Mouse (Mus musculus) embryonic facial prominence, embryonic 12.5 days (tissue): ENCODE measurements around the gene Tubd1. TPM values are rescaled to one million over a fixed set of nuclear protein-coding genes. Genes with fewer than 3 reads are reported as not detected.

Experiments used
- ATAC-seq: fragments of 200-750 bp; cut with Nextera tagmentation; 2 replicates; pipeline ENCODE4 v1.8.0; 2017; ENCODE audit not compliant: insufficient number of reproducible peaks, insufficient read depth, low FRiP score, low TSS enrichment
- H3K27ac ChIP-seq: fragments of 300-500 bp; sonication (generic); 2 replicates; pipeline ENCODE4 v1.5.1; 2016; ENCODE audit warnings: mild to moderate bottlenecking
- H3K27me3 ChIP-seq: fragments of 300-500 bp; sonication (generic); 2 replicates; pipeline ENCODE4 v1.6.1; 2016; ENCODE audit warnings: mild to moderate bottlenecking, moderate library complexity
- H3K36me3 ChIP-seq: fragments of 300-500 bp; sonication (generic); 2 replicates; pipeline ENCODE4 v1.6.1; 2016; ENCODE audit warnings: mild to moderate bottlenecking
- H3K4me1 ChIP-seq: fragments of 300-500 bp; sonication (generic); 2 replicates; pipeline ENCODE4 v1.6.1; 2016
- H3K4me2 ChIP-seq: fragments of 300-500 bp; sonication (generic); replicated peaks from 2 replicates; pipeline ENCODE4 v1.6.1; 2016; ENCODE audit warnings: mild to moderate bottlenecking, moderate library complexity
- H3K4me3 ChIP-seq: fragments of 300-500 bp; sonication (generic); 2 replicates; pipeline ENCODE4 v1.5.1; 2016; ENCODE audit warnings: mild to moderate bottlenecking
- H3K9ac ChIP-seq: fragments of 300-500 bp; sonication (generic); 2 replicates; pipeline ENCODE4 v1.6.1; 2016; ENCODE audit warnings: mild to moderate bottlenecking, moderate library complexity
- H3K9me3 ChIP-seq: fragments of 300-500 bp; sonication (generic); 2 replicates; pipeline ENCODE4 v1.6.1; 2016; ENCODE audit warnings: mild to moderate bottlenecking, moderate library complexity
- WGBS: fragments of 180-500 bp; shearing (Covaris S2); methylation state at CpG from one replicate; pipeline ENCODE4 v1.1.7; 2016; 5-methylcytosine and 5-hydroxymethylcytosine counted together
- microRNA counts: library from miRNA; unstranded; fragments of <30 nt; microRNA quantifications from one replicate; lab custom pipeline; 2017
- microRNA-seq: library from miRNA; unstranded; fragments of <30 nt; microRNA quantifications from one replicate; pipeline ENCODE4, GENCODE M21; 2017
- polyA plus RNA-seq: library from polyadenylated mRNA; unstranded; fragments of >200 nt; fragmentation: Nextera tagmentation; extraction: Ambion mirVana; gene quantifications from 2 replicates; pipeline ENCODE4 v1.2.1, GENCODE M21; 2016

The Tubd1 gene
- polyA plus RNA-seq, 1 experiment from 2014 or later = 11.2 TPM

DNA sequence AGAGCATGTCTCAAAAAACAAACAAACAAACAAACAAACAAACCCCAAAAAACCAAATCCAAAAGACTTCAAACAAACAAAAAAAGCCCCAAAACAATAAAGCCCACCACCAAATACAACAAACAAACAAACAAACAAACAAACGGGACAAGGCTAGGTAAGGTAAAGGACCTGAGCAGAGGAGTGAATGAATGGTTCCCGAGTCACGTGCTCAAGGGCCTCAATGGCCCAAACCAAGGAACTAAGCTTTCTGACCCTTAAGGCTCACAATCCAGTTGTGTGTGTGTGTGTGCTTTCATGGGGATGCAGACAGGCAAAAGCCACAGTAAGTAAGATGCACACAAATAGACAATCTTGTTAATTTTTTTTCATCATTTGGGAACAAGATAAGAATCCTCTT is 59.5 kb downstream of the Tubd1 start:
- no peaks in the 10 kb centered on the region for H3K27me3 ChIP-seq
- no peak overlapping the region for H3K27ac ChIP-seq
- H3K9me3 ChIP-seq = no peaks in the 10 kb centered on the region
- H3K9ac ChIP-seq = no peak overlapping the region
- WGBS = 92% methylated on average over 3 of the region's 3 CpGs
- no peaks in the 10 kb centered on the region for H3K4me1 ChIP-seq
- H3K36me3 ChIP-seq = peaks cover 14% of the 10 kb centered on the region
- no peak for ATAC-seq
- no peak overlapping the region for H3K4me3 ChIP-seq
- H3K4me2 ChIP-seq = no peak overlapping the region

- ATAC-seq = no peak
- 88% methylated on average over 5 of the region's 5 CpGs for WGBS
- no peak overlapping the region for H3K27ac ChIP-seq
Observed at GRCm38 (mm10) chr11:86604732-86605520, 60.1 kb downstream of the Tubd1 start.

GRCm38 (mm10) chr11:86606621-86607339 is 62.0 kb downstream of the Tubd1 start:
- Histone ChIP-seq H3K27ac (no peak overlapping the region), H3K9me3 (no peaks in the 10 kb centered on the region), H3K4me2 (no peak overlapping the region), H3K4me3 (no peak overlapping the region), H3K4me1 (no peaks in the 10 kb centered on the region), H3K9ac (no peak overlapping the region), H3K36me3 (peaks cover 14% of the 10 kb centered on the region), H3K27me3 (no peaks in the 10 kb centered on the region)
- ATAC-seq = no peak
- 82% methylated on average over 2 of the region's 2 CpGs for WGBS

More at GRCm38 (mm10) chr11:86604732-86605520, 60.1 kb downstream of the Tubd1 start:
- H3K4me2 ChIP-seq = no peak overlapping the region
- peaks cover 14% of the 10 kb centered on the region for H3K36me3 ChIP-seq
- H3K9me3 ChIP-seq = no peaks in the 10 kb centered on the region
- H3K27me3 ChIP-seq = no peaks in the 10 kb centered on the region
- no peaks in the 10 kb centered on the region for H3K4me1 ChIP-seq
- H3K9ac ChIP-seq = no peak overlapping the region
- no peak overlapping the region for H3K4me3 ChIP-seq

GRCm38 (mm10) chr11:86607808-86608350 is 63.1 kb downstream of the Tubd1 start:
- Histone ChIP-seq H3K4me3 (no peak overlapping the region), H3K36me3 (peaks cover 14% of the 10 kb centered on the region)
- 70% methylated on average over 2 of the region's 2 CpGs for WGBS

DNA sequence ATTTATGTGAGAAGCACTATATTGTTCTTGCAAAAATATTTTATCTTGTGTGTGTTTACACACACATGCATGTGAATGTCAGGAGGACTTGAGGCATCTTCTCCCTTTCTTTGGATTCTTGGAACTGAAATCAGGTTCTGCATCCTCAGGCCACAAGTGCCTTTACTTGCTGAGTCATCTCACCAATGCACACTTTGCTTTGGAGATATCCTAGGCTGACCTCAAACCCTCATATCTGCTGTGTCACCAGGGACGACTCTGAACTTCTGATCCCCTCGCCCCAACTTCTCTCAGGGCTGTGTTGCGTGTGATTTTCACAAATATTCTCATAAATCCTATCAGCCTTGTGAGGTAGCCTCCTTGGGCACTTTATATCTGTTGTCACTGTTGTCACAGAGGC is 65.4 kb downstream of the Tubd1 start:
- H3K9me3 ChIP-seq = no peaks in the 10 kb centered on the region
- H3K9ac ChIP-seq = no peak overlapping the region
- ATAC-seq = no peak
- H3K4me2 ChIP-seq = no peak overlapping the region
- H3K4me3 ChIP-seq = no peak overlapping the region
- no peaks in the 10 kb centered on the region for H3K27me3 ChIP-seq
- WGBS = 94% methylated on average over 3 of the region's 3 CpGs
- peaks cover 10% of the 10 kb centered on the region for H3K36me3 ChIP-seq
- no peak overlapping the region for H3K27ac ChIP-seq
- H3K4me1 ChIP-seq = no peaks in the 10 kb centered on the region

More at GRCm38 (mm10) chr11:86607808-86608350, 63.1 kb downstream of the Tubd1 start:
- ATAC-seq = no peak
- Histone ChIP-seq H3K27me3 (no peaks in the 10 kb centered on the region), H3K27ac (no peak overlapping the region), H3K9ac (no peak overlapping the region), H3K4me2 (no peak overlapping the region), H3K4me1 (no peaks in the 10 kb centered on the region), H3K9me3 (no peaks in the 10 kb centered on the region)

DNA sequence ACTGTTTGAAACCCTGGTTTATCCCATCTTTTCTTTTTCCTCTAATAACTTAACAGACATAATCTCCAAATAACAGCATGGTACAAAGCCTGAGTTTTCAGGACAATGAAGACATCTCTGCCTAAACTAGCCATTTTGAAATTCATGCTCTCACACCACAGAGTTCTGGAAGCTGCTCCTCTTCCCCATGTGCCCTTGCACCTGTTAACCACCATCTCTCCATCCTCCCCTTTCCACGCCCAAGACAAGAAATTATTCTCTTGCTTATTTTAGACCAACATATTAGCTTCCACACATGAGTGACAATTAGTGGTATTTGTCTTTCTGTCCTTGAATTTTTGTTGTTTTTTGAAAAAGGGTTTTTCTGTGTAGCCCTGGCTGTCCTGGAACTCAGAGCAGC is 67.2 kb downstream of the Tubd1 start:
- Histone ChIP-seq H3K4me2 (no peak overlapping the region), H3K9me3 (no peaks in the 10 kb centered on the region), H3K36me3 (no peaks in the 10 kb centered on the region), H3K27me3 (no peaks in the 10 kb centered on the region), H3K4me3 (no peak overlapping the region), H3K4me1 (no peaks in the 10 kb centered on the region), H3K27ac (no peak overlapping the region), H3K9ac (no peak overlapping the region)
- ATAC-seq = no peak
- 81% methylated on average over 1 of the region's 1 CpGs for WGBS

GRCm38 (mm10) chr11:86614056-86614530 is 69.3 kb downstream of the Tubd1 start:
- H3K4me3 ChIP-seq = no peak overlapping the region
- ATAC-seq = no peak
- no peak overlapping the region for H3K4me2 ChIP-seq
- H3K27ac ChIP-seq = no peak overlapping the region
- 71% methylated on average over 2 of the region's 2 CpGs for WGBS
- no peaks in the 10 kb centered on the region for H3K4me1 ChIP-seq
- H3K27me3 ChIP-seq = no peaks in the 10 kb centered on the region
- H3K9me3 ChIP-seq = no peaks in the 10 kb centered on the region
- no peak overlapping the region for H3K9ac ChIP-seq
- no peaks in the 10 kb centered on the region for H3K36me3 ChIP-seq

- no peaks in the 10 kb centered on the region for H3K27me3 ChIP-seq
- H3K9me3 ChIP-seq = no peaks in the 10 kb centered on the region
- no peak overlapping the region for H3K4me3 ChIP-seq
- H3K4me2 ChIP-seq = no peak overlapping the region
- no peak overlapping the region for H3K9ac ChIP-seq
- no peak overlapping the region for H3K27ac ChIP-seq
- WGBS = 88% methylated on average over 5 of the region's 5 CpGs
- no peaks in the 10 kb centered on the region for H3K4me1 ChIP-seq
- no peak for ATAC-seq
- H3K36me3 ChIP-seq = no peaks in the 10 kb centered on the region
Observed at GRCm38 (mm10) chr11:86614607-86615006, 69.8 kb downstream of the Tubd1 start.

MicroRNAs within 50 kb of the gene (microRNA counts, 519-probe panel; counts per million panel counts)
- 4,493 counts per million, percentile 82 among the panel's probes with 10 or more counts for microRNA mmu-miR-21 (lab: Ali Mortazavi, UCI)

Small RNA genes within 50 kb of the gene (microRNA-seq; reads per million reads assigned to microRNA genes)
- gene Mir21a = 8,376 reads per million, percentile 94 among the genes with 10 or more reads in this experiment

Other genes starting within 250 kb of the Tubd1 start
- gene Med13, start 187.4 kb upstream of the Tubd1 start, polyA plus RNA-seq = 12.2 and 12.7 TPM in 2 replicates
- gene Rnft1, start 60.3 kb upstream of the Tubd1 start, polyA plus RNA-seq = 31.1 and 32.8 TPM in 2 replicates
- gene Rps6kb1, start 186 bp upstream of the Tubd1 start, polyA plus RNA-seq = 72.7 and 74.9 TPM in 2 replicates
- 84.7 and 88.3 TPM in 2 replicates for gene Vmp1, start 138.8 kb downstream of the Tubd1 start, polyA plus RNA-seq
- 39.5 and 41.4 TPM in 2 replicates for gene Ptrh2, start 139.0 kb downstream of the Tubd1 start, polyA plus RNA-seq
- 127 and 135 TPM in 2 replicates for gene Cltc, start 212.6 kb downstream of the Tubd1 start, polyA plus RNA-seq